Mouse (Mus musculus) hindbrain, embryonic 15.5 days (tissue): ENCODE measurements at regions not wholly inside any gene's neighbourhood (a gene's known extent, or its start where the extent isn't known, plus 50 kb on each side); places are given as distances from the start of the nearest gene placed in this dataset.
A peak's percentile ranks its signal among the peaks of the same experiment; 100 is the strongest.

Source experiments
- ATAC-seq: fragments of 200-750 bp; cut with Nextera tagmentation; 2 replicates; pipeline ENCODE4 v1.8.0; 2017; ENCODE audit warnings: low read depth, moderate number of reproducible peaks, moderate TSS enrichment; ENCODE audit not compliant: low FRiP score
- H3K27ac ChIP-seq: fragments of 300-500 bp; sonication (generic); replicated peaks from 2 replicates; pipeline ENCODE4 v1.5.1; 2015; ENCODE audit warnings: mild to moderate bottlenecking, inconsistent platforms
- H3K27me3 ChIP-seq: fragments of 300-500 bp; sonication (generic); 2 replicates; pipeline ENCODE4 v1.6.1; 2015; ENCODE audit warnings: control low read depth, inconsistent platforms
- H3K36me3 ChIP-seq: fragments of 300-500 bp; sonication (generic); 2 replicates; pipeline ENCODE4 v1.6.1; 2015; ENCODE audit warnings: control low read depth, inconsistent platforms
- H3K4me1 ChIP-seq: fragments of 300-500 bp; sonication (generic); replicated peaks from 2 replicates; pipeline ENCODE4 v1.6.1; 2015; ENCODE audit warnings: control low read depth, inconsistent platforms
- H3K4me2 ChIP-seq: fragments of 300-500 bp; sonication (generic); 2 replicates; pipeline ENCODE4 v1.6.1; 2015; ENCODE audit warnings: moderate library complexity, mild to moderate bottlenecking, inconsistent platforms
- H3K4me3 ChIP-seq: fragments of 300-500 bp; sonication (generic); 2 replicates; pipeline ENCODE4 v1.5.1; 2015; ENCODE audit warnings: mild to moderate bottlenecking, inconsistent platforms
- H3K9ac ChIP-seq: fragments of 300-500 bp; sonication (generic); 2 replicates; pipeline ENCODE4 v1.6.1; 2015; ENCODE audit warnings: inconsistent platforms
- H3K9me3 ChIP-seq: fragments of 300-500 bp; sonication (generic); 2 replicates; pipeline ENCODE4 v1.6.1; 2016; ENCODE audit warnings: control low read depth, inconsistent platforms
- WGBS: fragments of 180-500 bp; shearing (Covaris S2); methylation state at CpG from one replicate; pipeline ENCODE4 v1.1.7; 2015; 5-methylcytosine and 5-hydroxymethylcytosine counted together

GRCm38 (mm10) chr6:136229791-136230190, 56.5 kb upstream of the Grin2b start:
- Histone ChIP-seq H3K27ac (no peak overlapping the region), H3K4me1 (no peaks in the 10 kb centered on the region), H3K4me3 (no peak overlapping the region), H3K9ac (no peak overlapping the region), H3K9me3 (no peaks in the 10 kb centered on the region), H3K36me3 (no peaks in the 10 kb centered on the region), H3K27me3 (no peaks in the 10 kb centered on the region), H3K4me2 (no peak overlapping the region)
- 80% methylated on average over 3 of the region's 3 CpGs for WGBS
- ATAC-seq: no peak

- H3K9me3 ChIP-seq: no peaks in the 10 kb centered on the region
- no peak overlapping the region for H3K27ac ChIP-seq
- no peak overlapping the region for H3K4me2 ChIP-seq
- H3K36me3 ChIP-seq: no peaks in the 10 kb centered on the region
- H3K9ac ChIP-seq: no peak overlapping the region
- H3K4me1 ChIP-seq: 0 out of 2 replicates have a peak, but pooled peaks cover 3% of the 10 kb centered on the region
- H3K4me3 ChIP-seq: no peak overlapping the region
- no peaks in the 10 kb centered on the region for H3K27me3 ChIP-seq
- no peak for ATAC-seq
- 91% methylated on average over 11 of the region's 11 CpGs for WGBS
These were observed 62.2 kb upstream of the Grin2b start for GRCm38 (mm10) chr6:136235473-136235872.

GRCm38 (mm10) chr6:136238989-136239388, 65.7 kb upstream of the Grin2b start:
- no peak for ATAC-seq
- WGBS: 38% methylated on average over 5 of the region's 5 CpGs
- Histone ChIP-seq H3K9me3 (no peaks in the 10 kb centered on the region), H3K9ac (no peak overlapping the region), H3K4me1 (peaks cover 16% of the 10 kb centered on the region; the same call in 1 of the 2 replicates), H3K27me3 (no peaks in the 10 kb centered on the region), H3K4me2 (no peak overlapping the region), H3K27ac (no peak overlapping the region), H3K4me3 (no peak overlapping the region), H3K36me3 (no peaks in the 10 kb centered on the region)

- Histone ChIP-seq H3K36me3 (no peaks in the 10 kb centered on the region), H3K27me3 (no peaks in the 10 kb centered on the region), H3K27ac (no peak overlapping the region), H3K9ac (no peak overlapping the region), H3K4me1 (peaks cover 16% of the 10 kb centered on the region; the same call in 1 of the 2 replicates), H3K4me3 (no peak overlapping the region), H3K4me2 (no peak overlapping the region), H3K9me3 (no peaks in the 10 kb centered on the region)
- WGBS: 70% methylated on average over 5 of the region's 5 CpGs
- no peak for ATAC-seq
These were observed 66.1 kb upstream of the Grin2b start for GRCm38 (mm10) chr6:136239416-136239815.

GRCm38 (mm10) chr6:136241574-136242311, 68.4 kb upstream of the Grin2b start:
- no peak overlapping the region for H3K4me3 ChIP-seq
- peaks cover 16% of the 10 kb centered on the region; the same call in 1 of the 2 replicates for H3K4me1 ChIP-seq
- ATAC-seq: no peak
- H3K9ac ChIP-seq: no peak overlapping the region
- H3K4me2 ChIP-seq: peak overlapping the region; percentile 9; the same call in 1 of the 2 replicates
- no peaks in the 10 kb centered on the region for H3K36me3 ChIP-seq
- H3K27ac ChIP-seq: peak overlapping the region; percentile 40; the same call in 1 of the 2 replicates
- H3K27me3 ChIP-seq: no peaks in the 10 kb centered on the region
- 42% methylated on average over 10 of the region's 10 CpGs for WGBS
- H3K9me3 ChIP-seq: no peaks in the 10 kb centered on the region

- Histone ChIP-seq H3K27ac (no peak overlapping the region), H3K9me3 (no peaks in the 10 kb centered on the region), H3K36me3 (no peaks in the 10 kb centered on the region), H3K4me1 (peaks cover 16% of the 10 kb centered on the region; the same call in 1 of the 2 replicates), H3K4me2 (no peak overlapping the region), H3K27me3 (no peaks in the 10 kb centered on the region), H3K9ac (no peak overlapping the region), H3K4me3 (no peak overlapping the region)
- WGBS: 89% methylated on average over 7 of the region's 7 CpGs
- ATAC-seq: no peak
These were observed 71.6 kb upstream of the Grin2b start for GRCm38 (mm10) chr6:136244895-136245294.

GRCm38 (mm10) chr6:136255726-136256512, 71.4 kb upstream of the Gm8994 start:
- ATAC-seq: no peak
- WGBS: 51% methylated on average over 10 of the region's 10 CpGs
- Histone ChIP-seq H3K9me3 (no peaks in the 10 kb centered on the region), H3K9ac (no peak overlapping the region), H3K4me3 (no peak overlapping the region), H3K4me2 (no peak overlapping the region), H3K27ac (peak overlapping the region; percentile 37; the same call in 1 of the 2 replicates), H3K4me1 (peaks cover 7% of the 10 kb centered on the region; the same call in 1 of the 2 replicates), H3K36me3 (no peaks in the 10 kb centered on the region), H3K27me3 (no peaks in the 10 kb centered on the region)

GRCm38 (mm10) chr6:136275742-136276141, 51.6 kb upstream of the Gm8994 start:
- Histone ChIP-seq H3K9ac (no peak overlapping the region), H3K9me3 (no peaks in the 10 kb centered on the region), H3K4me2 (no peak overlapping the region), H3K36me3 (no peaks in the 10 kb centered on the region), H3K4me1 (0 out of 2 replicates have a peak, but pooled peaks cover 4% of the 10 kb centered on the region), H3K27ac (no peak overlapping the region), H3K27me3 (no peaks in the 10 kb centered on the region), H3K4me3 (no peak overlapping the region)
- 89% methylated on average over 6 of the region's 6 CpGs for WGBS
- no peak for ATAC-seq

GRCm38 (mm10) chr6:136276771-136277170, 50.6 kb upstream of the Gm8994 start:
- no peak for ATAC-seq
- H3K27ac ChIP-seq: no peak overlapping the region
- no peaks in the 10 kb centered on the region for H3K36me3 ChIP-seq
- no peaks in the 10 kb centered on the region for H3K27me3 ChIP-seq
- no peak overlapping the region for H3K4me2 ChIP-seq
- 86% methylated on average over 2 of the region's 2 CpGs for WGBS
- no peaks in the 10 kb centered on the region for H3K9me3 ChIP-seq
- H3K4me3 ChIP-seq: no peak overlapping the region
- H3K9ac ChIP-seq: no peak overlapping the region
- 0 out of 2 replicates have a peak, but pooled peaks cover 4% of the 10 kb centered on the region for H3K4me1 ChIP-seq
